Mouse (Mus musculus): Measurements from ENCODE around the gene Rsph3b.
"Not testable (repeated sequence)": the region's sequence is repeated elsewhere in the genome, so short reads cannot be mapped to it uniquely, and the experiment has no call there.

The Rsph3b gene

DNA sequence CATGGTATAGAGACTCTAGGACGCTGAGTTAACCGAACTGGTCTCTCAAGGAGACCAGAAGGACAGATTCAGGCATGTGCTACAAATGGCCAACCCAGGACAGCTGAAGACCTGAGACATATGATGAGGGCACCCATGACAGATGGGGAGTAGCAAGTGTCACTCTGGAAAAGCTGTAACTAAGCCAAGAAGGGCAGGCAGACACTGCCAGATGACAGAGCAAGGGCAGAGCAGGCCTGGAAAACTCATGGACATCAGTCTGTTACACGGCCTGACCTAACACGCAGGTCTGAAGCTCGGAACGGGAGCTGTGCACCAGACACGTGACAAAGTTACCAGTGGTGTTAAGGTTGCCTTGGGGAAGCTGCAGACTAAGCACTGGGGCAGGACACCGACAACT is 10.4 kb upstream of the Rsph3b start:
- not testable (repeated sequence) for DNase-seq (ENCODE audit: low spot score)

DNA sequence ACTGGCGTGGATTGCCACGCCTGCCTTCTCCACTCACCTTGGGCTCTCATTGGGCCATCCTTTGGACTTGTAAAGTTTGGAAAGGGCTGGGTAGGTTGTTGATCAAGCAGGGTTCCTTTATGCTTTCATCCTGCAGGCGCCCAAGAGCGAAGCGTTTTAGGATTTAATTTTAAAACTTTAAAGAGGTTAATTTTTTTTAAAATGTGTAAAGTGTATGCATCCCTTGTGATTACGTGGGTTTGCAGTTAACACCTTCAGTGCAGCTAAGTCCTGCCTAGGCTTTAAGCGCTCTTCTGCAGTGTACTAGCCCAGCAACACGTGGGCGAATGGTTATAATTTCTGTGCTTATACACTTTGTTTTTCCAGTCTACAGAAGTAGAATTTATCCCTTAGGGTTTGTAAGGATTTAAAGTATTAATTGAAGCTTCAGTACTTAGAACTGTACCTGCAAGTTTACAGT is 317 bp upstream of the Rsph3b start:
- not testable (repeated sequence) for DNase-seq (ENCODE audit: low spot score)

DNA sequence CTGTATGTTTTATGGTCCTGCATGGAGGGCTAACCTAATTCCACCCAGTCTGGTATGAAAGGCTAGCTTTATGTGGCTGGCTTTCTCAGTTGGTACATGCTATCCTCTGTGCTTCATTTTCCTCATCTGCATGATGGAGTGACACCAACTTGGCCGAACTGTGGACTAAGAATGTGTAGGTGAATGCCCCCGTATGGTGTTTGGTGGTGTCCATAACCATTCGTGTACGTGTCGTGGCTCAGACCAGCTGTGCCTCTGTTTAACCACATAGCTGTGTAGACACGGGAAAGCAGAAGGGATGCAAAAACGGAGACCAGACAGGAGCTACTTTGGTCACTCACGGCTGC is 872 bp downstream of the Rsph3b start:
- not testable (repeated sequence) for DNase-seq (ENCODE audit: low spot score)

DNA sequence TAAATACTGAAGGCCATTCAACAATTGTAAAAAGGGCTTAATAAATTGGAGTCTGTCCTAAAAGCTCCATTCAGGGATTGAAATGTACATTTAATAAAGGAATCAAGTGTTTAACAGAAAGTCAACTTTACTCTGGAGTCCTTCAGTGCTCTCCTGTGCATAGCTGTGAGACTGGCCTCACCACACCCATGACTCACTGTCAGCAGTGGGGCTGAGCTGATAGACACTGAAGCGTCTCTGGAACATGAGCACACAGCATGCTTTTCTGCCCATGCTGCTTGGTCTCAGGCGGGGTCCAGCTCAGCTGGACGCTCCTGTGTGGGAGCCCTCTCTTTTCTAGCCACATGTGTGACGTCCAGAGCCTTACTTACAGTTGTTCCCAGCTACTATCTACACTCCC is 5.9 kb downstream of the Rsph3b start:
- DNase-seq (ENCODE audit: low spot score): not testable (repeated sequence)

DNA sequence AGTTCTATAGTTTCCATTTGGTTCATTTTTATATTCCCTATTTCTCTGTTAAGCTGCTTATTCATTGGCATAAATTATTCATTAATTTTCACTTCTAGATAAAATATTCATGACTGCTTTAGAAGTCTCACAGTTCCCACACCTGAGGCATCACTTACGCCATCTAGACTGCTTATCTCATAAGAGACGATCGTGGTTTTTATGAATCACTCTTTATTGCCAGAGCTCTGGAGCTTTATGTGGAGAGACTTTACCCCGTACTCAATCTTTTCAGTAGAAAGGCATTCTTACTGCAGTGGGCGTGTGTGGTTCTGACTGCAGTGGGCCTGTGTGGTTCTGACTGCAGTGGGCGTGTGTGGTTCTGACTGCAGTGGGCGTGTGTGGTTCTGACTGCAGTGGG is 16.9 kb downstream of the Rsph3b start:
- DNase-seq (ENCODE audit: low spot score): not testable (repeated sequence)

DNA sequence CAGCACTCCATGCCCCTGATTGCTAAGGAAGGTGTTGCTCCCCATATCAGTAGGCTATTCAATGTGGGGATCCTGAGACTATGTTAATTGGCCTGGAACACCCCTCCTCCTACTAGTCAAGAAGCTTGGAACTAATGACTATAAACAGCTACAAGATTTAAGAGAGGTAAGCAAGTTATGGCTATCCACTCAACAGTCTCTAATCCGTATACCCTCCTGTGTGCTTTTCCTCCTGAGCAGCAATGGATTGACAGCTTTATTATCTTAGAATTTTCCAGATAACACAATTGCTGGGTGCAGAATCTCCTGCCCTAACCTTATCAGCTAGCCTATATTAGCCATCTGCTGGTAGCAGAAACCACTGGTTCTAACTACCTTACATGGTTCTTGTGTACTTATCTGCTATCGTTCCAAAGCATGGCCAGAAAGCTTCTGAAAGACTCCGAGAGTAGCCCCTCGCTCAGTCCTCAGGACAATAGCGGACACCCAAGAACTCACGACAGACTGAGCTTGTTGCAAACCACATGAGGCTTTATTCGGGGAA is 28.1 kb downstream of the Rsph3b start:
- DNase-seq (ENCODE audit: low spot score): not testable (repeated sequence)

DNA sequence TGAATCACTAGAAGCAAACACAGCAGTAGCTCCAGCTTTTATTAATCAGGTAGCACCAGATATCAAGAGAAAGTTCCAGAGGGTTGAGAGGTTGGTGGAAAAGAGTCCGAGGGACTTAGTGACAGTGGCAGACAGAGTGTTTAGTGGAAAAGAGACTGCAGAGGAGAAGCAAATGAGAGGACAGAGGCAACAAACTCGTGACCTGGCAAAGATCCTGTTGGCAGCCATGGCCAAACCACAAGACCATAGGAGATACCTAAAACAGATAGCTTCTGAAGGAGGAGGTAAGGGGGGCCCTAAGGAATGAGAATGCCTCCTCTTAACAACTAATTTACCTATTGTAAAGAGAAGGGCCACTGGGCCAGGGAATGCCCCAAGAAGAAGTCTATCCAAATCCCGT is 29.1 kb downstream of the Rsph3b start:
- DNase-seq (ENCODE audit: low spot score): not testable (repeated sequence)

DNA sequence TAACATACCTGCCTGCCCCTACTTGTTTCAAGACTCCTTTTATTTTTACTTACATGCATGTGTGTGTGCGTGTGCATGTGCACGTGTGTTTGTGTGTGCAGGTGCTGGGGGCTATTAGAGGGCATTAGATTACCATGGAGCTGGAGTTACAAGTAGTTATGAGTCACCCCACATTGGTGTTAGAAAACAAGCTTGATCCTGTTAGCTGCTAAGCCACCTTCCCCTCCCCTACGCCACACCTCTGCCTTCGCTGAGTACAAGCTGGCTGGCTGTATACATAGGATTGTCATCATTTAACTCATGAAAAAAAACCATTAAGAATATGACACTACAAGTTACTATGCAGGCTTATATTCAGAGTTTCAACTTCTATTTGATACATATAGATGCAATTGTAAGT is 33.2 kb downstream of the Rsph3b start:
- not testable (repeated sequence) for DNase-seq (ENCODE audit: low spot score)

DNA sequence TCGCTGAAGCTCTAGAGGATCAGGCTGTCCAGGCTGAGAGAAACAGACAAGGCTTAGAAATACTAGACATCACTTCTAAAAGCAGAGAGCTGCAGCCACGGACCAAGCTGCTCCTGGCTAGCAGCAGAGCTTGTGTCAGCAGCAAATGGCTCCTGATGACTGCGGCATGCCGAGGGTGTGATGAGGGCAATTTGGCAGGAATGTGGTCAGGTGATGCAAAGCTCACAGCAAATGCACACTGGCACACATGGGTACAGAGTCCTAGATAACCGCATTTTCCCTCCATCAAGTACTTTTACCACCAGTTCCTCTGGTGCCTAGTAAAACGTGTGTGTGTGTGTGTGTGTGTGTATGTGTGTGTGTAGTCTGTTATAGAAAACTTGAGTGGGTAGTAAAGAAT is 34.4 kb downstream of the Rsph3b start:
- not testable (repeated sequence) for DNase-seq (ENCODE audit: low spot score)

DNA sequence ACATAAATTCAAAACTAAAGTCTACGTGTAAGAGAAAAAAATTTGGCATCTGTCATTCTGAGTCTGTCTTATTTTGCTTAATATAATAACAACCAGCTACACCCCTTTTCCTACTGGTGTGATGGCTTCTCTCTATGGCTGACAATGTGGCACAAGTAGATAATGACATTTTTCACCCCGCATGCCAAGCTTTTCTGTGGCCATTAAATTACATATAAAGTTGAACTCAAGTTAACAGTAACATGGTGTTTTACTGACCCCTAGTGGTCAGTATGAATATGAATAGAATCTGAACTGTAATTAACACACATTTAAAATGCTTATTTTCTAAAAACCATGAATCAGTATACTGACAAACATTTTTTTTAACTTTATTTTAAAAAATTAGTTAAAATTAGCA is 48.1 kb downstream of the Rsph3b start:
- DNase-seq (ENCODE audit: low spot score): not testable (repeated sequence)

DNA sequence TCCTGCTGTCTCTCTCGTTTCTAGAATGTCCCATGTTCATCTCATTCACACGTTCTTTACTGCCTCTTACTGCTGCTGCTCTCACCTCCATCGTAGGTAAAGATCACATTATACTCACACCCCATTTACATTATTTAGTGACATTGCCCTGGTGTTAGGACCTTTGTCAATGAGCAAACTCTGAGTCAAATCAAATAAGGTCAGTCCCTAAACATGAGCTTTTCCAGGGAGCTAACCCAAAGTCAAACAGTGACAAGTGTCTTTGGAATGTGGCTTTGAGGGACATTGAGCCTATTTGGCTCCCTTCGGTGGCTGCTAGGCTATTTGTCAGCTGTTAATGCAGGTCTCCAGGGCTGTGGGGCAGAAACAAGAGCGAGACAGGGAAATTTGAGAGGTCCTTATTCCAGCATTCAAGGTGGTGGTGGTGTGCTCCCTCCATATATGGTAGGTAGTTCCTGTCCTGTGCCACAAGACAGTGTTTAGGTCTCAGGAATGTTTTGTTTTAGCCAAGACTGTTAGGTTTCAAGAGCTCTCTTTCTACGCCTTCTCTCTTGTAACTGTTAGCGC is 50.4 kb downstream of the Rsph3b start:
- DNase-seq (ENCODE audit: low spot score): not testable (repeated sequence)

DNA sequence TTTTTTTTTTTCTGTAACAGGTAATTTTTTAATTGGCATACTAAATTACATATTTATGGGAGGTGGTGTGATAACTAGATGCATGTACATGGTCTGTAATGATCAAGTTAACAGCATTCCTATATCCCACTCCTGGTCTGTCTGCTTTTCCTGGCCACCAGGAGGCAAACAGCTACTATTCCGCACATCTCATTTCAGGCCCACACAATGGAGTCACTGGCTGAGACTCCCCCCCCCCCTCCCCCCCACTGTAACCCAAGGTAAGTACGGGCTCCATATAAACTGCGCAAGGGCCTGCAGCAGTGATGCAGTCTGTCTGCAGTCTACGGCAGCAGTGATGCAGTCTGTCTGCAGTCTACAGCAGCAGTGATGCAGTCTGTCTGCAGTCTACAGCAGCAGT is 51.7 kb downstream of the Rsph3b start:
- no peak for DNase-seq (ENCODE audit: low spot score)

DNA sequence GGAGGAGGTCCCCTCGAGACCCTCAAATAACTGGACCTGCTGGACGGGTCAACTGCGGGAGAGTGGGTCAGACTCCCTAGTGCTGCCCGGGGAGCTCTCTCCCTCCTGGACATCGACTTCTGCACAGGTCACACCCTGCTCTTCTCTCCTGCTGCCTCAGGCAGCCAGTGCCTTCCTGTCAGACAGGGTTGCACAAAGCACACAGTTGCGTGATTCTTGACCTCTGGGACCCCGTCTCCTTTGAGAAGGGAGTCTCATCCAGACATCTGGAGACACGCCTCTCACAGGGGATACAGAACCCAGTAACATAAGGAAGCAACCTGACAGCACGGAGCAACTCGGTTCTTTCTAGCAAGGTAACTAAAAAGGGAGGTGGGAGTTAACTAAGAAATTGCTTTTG is 55.1 kb downstream of the Rsph3b start:
- DNase-seq (ENCODE audit: low spot score): no peak

DNA sequence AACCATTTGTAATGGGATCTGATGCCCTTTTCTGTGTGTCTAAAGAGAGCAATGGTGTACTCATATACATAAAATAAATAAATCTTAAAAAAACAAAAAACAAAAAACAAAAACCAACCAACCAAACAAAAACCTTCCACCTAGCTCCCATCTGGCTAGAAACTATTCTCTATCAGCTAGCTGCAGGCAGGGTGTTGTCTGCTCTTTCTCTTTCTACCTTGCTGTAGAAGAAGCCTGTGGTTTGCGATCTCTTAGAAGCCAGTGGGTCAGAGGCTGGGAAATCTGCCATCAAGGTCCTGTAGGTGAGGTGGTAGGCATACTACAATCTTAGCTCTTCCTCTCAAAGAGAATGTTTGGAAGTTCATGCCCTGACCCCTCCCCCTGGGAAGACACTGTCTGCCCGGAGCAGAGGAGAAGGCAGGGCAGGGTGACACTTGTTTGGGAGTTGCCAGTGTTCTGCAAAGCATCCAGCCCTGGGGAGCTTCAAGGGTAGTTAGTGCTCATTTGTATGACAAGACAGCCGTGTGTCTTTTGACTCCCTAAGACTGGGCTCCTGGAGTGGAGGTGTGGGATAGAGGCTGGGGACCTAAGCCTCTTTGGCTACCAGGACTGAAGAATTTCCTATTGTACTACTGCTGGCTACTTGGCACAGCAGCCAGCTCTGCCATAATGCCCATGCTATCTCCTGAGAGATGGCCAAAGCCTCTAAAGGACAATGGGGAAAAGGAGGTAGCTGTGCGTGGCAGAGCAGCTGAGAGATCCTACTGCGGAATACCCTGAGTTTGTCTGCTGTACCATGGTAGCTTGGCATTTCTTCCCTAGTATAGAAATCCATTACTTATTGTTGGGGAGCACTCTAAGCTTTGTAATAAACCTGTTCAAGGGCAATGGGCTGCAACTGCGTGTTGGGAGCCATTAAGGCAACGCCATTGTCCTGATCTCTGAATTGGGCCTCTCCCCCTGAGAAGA is 56.2 kb downstream of the Rsph3b start:
- DNase-seq (ENCODE audit: low spot score): no peak

DNA sequence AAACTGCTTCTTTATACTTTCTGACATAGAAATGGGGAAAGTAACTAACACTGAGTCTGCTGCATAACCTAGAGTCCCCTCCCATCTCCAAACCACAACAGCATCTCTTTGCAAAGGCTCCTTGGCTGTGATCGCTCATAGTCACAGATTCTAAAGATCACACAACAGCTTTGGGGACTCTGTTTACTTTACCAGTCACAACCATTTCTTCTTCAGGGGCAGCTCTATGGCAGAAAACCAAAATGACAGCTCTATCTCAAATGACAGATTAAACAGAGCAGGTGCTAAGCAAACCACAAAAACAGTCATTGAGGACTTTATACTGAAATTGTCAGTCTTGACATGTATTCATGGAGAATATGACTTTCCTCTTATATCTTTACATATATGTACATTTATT is 62.0 kb downstream of the Rsph3b start:
- no peak for DNase-seq (ENCODE audit: low spot score)

DNA sequence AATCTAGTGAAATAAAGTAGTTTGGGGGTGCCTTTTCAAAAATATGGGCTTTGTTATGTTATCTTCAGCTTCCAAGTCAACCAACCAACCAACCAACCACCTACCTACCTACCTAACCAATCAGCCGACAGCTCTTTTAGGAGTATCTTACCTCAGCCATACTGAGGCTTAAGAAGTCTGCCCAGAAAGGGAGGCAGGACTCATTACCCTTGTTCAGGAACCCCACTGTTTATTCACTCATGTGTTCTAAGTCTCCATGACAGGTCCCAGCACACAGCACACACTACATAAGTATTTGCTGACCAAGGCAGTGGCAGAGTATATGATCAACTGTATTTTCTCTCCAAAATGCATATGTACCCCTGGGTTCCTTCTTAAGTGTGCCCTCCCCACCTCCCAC is 64.0 kb downstream of the Rsph3b start:
- DNase-seq (ENCODE audit: low spot score): no peak

DNA sequence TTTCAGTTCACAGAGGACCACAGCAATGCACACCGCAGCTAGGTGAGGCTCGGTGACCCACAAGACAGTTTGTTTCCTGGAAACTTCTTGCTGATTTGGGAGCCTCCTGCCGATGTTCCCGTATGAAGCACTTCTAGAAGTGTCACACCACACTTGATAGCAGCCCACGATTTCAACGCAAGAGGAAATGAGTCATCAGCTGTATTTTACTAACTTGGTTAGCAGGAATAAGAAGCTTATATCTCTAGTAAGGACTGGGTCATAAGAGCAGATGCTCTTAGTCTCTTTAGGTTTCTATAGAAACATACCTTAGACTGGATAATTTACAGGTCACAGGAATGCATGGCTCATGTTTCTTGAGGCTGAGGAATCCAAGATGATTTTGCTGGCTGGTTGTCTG is 67.2 kb downstream of the Rsph3b start:
- no peak for DNase-seq (ENCODE audit: low spot score)

DNA sequence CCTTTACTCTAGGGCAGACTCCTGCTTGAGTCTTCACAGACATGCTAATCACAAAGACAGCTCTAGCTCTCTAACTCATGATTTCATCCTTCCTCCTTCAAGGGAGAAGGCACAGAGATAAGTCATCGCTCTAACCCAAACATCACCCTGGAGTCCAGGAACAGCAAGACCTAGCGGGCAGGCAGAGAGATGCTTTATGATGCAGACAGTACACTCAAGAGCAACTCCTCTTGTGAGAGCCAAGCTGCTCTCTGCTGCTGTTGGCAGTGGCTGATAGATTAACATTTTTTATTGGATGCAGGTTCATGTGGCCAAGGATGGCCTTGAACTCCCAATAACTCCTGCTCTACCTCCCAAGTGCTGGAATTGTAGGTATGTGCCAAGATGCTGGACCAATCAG is 77.1 kb downstream of the Rsph3b start:
- DNase-seq (ENCODE audit: low spot score): no peak

DNA sequence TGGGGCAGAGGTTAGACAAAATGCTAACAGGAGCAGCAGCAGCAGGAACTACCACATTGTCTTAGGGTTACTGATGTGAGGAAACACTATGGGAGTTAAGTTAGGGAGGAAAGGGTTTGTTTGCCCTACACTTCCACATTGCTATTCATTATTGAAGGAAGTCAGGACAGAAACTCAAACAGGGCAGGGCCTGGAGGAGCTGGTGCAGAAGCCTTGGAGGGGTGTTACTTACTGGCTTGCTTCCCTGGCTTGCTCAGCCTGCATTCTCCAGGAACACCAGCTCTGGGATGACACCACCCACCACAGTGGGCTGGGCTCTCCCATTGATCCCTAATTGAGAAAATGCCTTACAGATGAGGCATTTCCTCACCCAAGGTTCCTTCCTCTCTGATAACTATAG is 79.7 kb downstream of the Rsph3b start:
- no peak for DNase-seq (ENCODE audit: low spot score)

DNA sequence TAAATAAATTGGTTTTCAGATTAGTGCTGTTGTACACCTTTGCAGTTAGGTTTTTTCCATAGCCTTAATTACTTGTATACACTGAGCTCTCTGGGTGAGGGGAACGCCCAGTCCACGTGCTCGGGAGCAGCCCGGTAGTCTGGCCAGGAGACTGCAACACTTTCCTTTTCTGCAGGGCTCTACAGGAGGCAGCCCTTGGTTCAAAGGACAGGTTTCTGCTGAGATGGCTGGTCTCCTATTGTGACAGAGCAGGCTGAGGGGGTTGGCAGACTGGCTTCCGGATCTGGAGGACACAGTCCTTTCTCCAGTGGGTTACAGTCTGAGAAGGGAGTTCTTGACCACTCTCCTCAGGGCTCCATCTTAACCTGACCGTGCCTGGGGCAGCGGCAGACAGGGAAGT is 80.7 kb downstream of the Rsph3b start:
- DNase-seq (ENCODE audit: low spot score): no peak

DNA sequence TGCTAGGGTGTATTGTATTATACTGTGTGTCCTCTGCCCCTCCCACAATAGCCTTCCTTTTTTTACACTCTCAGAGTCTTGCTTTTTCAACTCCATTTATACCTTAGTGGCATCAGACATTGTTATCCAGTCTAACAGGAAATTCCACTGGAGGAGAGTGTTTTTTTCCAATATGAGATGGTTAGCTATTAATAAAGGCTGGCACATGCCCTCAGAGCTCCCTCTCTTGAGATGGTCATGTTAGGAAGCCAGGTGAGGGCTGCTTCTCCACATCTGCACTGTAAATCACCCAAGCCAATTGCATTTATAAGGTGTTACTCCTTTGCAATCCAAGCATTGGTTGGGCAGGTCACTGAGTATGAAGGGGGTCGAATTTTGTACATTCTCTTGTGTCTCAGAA is 81.9 kb downstream of the Rsph3b start:
- no peak for DNase-seq (ENCODE audit: low spot score)

DNA sequence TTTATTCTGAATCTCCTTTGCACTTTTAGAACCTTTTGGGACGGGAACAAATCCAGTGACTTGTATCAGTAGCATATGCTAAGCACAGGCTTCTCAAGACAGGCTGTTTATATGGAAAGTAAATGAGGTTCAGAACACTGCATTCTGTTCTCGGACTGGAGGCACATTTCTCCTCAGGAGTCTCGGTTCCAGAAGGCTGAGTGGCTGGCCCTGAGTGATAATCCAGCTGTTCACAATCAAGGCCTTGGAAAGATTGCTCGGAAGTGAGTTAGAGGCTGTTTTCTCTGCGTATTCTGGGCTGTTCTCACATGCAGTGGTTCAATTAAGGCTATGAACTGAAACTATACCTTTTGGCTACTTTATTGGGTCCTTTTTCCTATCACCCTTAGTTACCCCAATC is 82.9 kb downstream of the Rsph3b start:
- DNase-seq (ENCODE audit: low spot score): no peak

DNA sequence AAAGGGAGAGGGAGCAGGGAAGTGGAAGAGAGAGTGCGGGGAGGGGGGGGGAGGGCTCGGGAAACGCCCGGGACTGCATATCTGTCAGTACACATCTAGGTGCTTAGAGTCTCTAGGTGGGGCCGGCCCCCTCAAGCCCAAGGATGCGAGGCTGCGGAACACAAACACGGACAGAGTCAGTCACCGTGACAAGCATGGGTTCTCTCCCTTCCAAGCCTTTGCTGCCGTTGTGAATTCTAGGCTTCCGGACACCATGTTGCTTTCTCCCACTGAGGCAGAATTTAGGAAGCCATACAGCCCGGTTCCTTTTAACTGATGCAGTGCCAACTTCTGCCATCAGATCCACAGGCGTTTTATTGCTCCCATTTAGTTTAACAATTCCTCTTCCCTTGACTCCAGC is 83.6 kb downstream of the Rsph3b start:
- DNase-seq (ENCODE audit: low spot score): no peak
